Mouse (Mus musculus): ENCODE results near the gene Sppl2b. TPM values are rescaled to one million over a fixed set of nuclear protein-coding genes. Genes with fewer than 3 reads are reported as not detected.
"Not testable (repeated sequence)": the region's sequence is repeated elsewhere in the genome, so short reads cannot be mapped to it uniquely, and the experiment has no call there.

Sppl2b gene
- total RNA-seq, 2 experiments from 2014 or later = 71.2 to 71.4 TPM

GRCm38 (mm10) chr10:80823847-80824643 is 31.0 kb upstream of the Sppl2b start:
- no peak for DNase-seq (ENCODE audit: low spot score in 2 of 2)

- DNase-seq (ENCODE audit: low spot score in 2 of 2) = no peak
These were observed 30.2 kb upstream of the Sppl2b start for GRCm38 (mm10) chr10:80824827-80825226.

- peak; percentile 99 to 100 for DNase-seq (ENCODE audit: low spot score in 2 of 2)
These were observed 28.7 kb upstream of the Sppl2b start, which contains the start of gene Oaz1 for GRCm38 (mm10) chr10:80826151-80827062. Gene Oaz1 (plus strand): TSS chr10:80826656.

GRCm38 (mm10) chr10:80827063-80827869 is 27.8 kb upstream of the Sppl2b start:
- no peak for DNase-seq (ENCODE audit: low spot score in 2 of 2)

DNA sequence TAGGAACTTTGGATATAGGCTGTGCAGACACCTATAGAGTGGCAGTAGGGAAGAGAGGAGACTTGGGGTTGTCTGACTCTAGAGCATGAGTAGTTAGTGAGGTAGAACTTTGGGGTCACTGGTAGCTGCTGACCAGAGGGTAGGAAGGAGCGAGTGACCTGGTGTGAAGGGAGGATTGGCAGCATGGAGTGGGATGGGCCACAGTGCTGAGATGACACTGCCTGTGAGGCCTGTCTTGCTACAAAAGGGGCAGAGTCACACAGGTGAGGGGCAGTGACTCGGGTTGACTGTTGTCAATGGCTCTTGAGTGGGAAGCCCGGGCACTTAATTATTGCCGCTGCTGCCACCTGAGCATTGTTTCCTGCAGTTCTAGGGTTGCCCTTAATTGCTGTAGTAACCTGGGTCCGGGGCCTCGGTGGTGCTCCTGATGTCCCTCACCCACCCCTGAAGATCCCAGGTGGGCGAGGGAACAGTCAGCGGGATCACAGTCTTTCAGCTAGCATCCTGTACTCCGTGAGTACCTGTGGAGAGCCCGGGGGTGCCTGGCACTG is 27.1 kb upstream of the Sppl2b start:
- DNase-seq (ENCODE audit: low spot score in 2 of 2) = no peak

GRCm38 (mm10) chr10:80828587-80828986 is 26.5 kb upstream of the Sppl2b start:
- not testable (repeated sequence) for DNase-seq (ENCODE audit: low spot score in 2 of 2)

- DNase-seq (ENCODE audit: low spot score in 2 of 2) = no peak
These were observed 25.5 kb upstream of the Sppl2b start for GRCm38 (mm10) chr10:80829359-80830278.

DNA sequence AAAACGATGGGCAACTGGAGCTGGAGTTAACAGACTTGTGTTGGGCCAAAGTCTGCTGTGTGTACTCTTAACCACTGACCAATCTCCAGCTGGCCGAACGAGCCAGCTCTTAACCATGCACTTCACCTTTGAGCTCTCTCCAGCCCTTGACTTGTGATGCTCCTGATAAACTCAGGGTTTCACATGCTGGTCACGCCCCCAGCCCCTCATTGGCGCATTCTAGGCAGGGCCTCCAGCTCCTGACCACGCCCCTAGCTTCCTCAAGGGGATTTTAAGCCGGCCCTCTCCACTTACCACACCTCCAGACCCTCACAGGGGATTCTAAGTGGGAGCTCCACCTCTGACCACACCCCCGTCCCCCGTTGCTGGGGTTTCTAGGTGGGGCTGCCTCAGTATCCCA is 23.9 kb upstream of the Sppl2b start:
- DNase-seq (ENCODE audit: low spot score in 2 of 2) = no peak

DNA sequence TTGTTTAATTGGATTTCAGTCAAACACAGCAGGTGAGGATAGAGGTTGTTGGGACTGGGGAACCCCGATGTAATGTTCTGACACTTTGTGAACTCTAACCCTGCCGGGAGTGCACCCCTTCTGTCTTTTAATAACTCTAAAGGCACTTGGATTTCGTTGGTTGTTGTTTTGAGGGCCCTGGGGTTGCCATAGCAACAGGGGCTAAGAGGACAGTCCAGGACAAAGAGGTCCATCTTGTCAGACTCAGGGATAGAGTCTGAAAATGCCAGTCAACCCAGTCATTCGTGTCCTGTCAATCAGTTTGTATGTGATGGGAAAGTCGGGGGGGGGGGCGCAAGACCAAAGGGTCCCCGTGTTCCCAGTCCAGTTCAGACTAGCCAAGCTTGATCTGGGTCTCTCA is 22.3 kb upstream of the Sppl2b start:
- no peak for DNase-seq (ENCODE audit: low spot score in 2 of 2)

DNA sequence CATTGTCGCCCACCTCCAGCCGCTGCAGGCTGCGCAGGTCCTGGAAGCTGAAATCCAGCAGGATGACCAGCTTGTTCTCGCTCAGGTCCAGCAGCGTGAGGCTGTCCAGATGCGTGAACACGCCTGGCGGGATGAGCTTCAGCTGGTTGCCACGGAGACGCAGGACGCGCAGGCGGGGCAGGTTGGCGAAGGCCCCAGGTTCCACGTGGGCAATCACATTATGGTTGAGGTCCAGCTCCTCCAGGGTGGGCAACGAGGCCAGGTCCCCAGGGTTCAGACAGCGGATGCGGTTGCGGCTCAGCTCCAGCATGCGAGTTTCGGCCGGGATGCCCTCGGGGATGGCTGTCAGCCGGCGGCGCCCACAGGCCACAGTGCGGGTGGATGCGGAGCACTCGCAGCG is 19.5 kb upstream of the Sppl2b start:
- DNase-seq (ENCODE audit: low spot score in 2 of 2) = no peak

GRCm38 (mm10) chr10:80836949-80837379 is 18.1 kb upstream of the Sppl2b start:
- no peak for DNase-seq (ENCODE audit: low spot score in 2 of 2)

DNA sequence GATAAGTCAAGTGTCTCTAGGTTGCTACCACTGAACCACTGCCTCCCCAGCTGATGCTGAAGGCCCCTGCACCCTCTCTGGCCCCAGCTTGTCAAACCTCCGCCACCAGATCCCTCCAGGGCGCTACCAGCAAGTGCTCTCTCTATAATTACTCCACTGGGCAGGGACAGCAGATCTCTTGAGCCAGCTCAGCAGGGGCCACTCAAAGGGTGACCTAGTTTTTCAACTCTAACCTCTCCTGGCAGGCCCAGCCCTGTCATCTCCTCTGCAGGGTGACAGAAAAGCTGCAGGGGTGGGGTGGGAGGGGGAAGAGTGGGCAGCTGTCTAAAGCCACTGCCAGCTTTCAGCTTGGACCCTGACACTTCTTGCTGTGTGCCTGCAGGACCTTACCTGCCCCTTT is 17.2 kb upstream of the Sppl2b start:
- DNase-seq (ENCODE audit: low spot score in 2 of 2) = no peak

- DNase-seq (ENCODE audit: low spot score in 2 of 2) = no peak
These were observed 16.6 kb upstream of the Sppl2b start for GRCm38 (mm10) chr10:80838346-80838912.

GRCm38 (mm10) chr10:80839848-80840247 is 15.2 kb upstream of the Sppl2b start:
- no peak for DNase-seq (ENCODE audit: low spot score in 2 of 2)

DNA sequence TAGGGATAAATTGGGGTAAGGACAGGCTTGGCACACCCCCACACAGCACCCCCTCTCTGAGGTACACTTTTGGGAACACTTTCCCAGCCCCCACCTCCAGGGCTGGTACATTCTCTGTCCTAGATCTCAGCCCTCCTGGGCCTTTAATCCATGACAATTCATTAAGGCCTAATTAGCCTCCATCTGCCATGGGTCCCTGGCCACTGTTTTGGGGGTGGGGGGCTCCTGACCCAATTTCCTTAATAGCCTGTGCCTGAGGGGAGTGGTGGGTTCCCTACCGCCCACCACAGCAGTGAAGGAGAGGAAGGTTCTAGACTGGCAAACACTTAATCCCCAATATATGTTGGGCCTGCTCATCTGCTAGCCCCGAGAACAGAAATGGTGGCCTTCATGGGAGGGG is 13.4 kb upstream of the Sppl2b start:
- no peak for DNase-seq (ENCODE audit: low spot score in 2 of 2)

DNA sequence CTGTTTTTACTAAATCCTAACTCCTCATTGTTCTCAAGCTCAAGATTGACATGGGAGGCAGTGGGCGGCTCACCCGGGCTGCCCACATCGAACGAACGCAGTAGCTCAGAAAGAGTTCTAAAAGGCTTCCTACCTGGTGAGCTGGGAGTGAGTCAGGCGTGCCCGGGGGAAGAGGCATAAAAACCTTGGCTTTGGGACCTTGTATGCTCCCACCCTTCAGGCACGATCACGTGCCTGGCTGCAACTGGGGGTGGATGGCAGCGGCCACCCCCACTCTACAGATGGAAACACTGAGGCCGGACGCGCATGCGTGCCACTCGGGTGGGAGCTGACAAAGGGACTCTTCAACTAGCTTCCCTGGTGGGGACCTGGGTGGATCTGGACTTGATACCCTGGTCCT is 12.7 kb upstream of the Sppl2b start:
- DNase-seq (ENCODE audit: low spot score in 2 of 2) = no peak

DNA sequence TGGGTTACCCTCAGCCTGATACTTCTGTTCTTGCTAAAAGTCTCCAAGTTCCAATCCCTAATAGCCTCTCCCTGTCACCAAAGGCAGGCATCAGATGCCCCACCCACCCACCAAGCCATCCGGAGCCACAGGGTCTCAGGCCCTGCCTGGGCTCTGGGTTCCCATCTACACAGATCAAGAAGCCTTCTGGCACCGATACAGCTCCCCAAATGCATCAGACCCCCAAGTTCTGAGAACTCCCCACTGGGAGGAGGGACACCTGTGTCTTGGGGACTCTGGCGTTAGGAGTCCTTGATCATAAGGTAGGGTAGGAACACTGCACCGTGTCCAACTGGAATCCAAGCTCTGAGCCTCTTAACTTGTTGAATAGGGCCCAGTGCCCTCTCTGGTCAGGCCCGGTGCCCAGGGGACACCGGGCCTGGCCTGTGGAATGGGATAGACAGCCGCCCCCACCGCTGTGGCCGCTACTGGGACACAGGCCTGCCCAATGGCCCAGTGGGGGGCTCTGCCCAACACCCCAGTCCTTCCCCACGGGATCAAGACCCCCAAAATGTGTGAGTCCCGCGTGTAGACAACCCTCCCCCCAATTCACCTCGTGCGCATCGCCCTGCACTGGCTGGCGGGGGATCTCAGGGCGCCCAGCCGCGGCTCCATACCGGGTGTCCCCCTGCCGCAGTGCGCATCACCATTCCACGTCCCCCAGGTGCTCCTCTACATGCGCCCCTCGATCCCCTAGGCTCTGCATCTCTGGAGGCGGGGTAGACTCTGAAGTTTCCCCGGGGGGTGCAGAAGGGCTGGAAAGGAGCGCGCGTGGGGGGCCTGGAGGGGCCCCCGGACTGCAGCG is 11.8 kb upstream of the Sppl2b start:
- no peak for DNase-seq (ENCODE audit: low spot score in 2 of 2)

DNA sequence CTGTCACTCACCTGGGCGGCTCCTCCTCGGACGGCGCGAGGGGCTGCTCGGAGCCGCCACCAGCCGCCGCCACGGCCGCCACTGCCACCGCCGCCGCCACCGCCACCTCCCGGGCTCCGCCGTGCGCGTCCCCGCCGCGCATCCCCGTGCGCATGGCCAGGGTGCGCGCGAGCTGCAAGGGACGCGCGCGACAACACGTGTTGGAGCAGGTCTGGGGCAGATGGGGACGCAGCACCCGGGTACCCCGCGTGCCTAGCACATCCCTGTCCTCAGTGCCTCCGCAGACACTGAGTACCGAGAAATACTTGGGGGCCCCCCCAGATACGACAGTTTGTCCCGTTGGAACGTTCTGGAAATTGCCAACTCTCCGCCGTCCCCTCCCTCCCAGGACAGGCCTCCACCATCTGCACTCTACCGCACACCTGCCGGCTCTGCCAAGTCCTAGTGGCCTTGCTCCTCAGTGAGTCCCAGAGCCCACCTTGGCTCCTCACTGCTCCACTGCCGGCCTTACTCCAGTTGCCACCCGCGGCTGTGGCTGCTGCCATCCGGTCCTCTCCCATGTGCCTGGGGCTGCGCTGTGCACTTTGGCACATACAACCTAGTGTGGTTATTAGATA is 11.0 kb upstream of the Sppl2b start, which contains the start of gene Lingo3:
Gene Lingo3, minus strand, starts transcription at position 109 of the 617 bp plus-strand sequence.
- peak; percentile 60 to 63 for DNase-seq (ENCODE audit: low spot score in 2 of 2)
